Comparison of ENCODE assay signal across 8 mouse cellular contexts in the genomic region with DNA sequence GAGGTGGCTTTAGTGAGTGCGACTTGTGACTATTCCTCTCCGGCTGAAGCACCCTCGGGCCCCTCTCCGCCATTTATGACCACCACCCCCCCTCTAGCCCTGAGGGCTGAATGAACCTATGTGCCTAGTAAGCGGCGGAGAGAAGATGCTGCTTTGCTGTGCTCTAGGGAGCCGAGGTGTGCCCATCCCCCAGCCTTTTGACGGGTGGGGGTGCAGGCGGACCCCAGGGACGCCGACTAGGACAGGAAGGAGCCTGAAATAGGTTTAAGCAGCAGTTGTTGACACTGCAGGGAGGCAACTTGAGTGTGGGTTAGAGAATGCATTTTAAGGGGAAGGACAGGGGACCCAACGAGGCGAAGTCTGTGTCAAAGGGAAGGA. TPM values are rescaled to one million over a fixed set of nuclear protein-coding genes. Genes with fewer than 3 reads are reported as not detected.
DNase-seq lines count a peak whose midpoint lies in the region; ATAC-seq and TF ChIP-seq lines count a peak whose summit lies in the region.

No protein-coding gene starts in this region.

- DNase-seq in kidney, postnatal 0 days (ENCODE audit: low spot score) = no peak
- no peak for DNase-seq in kidney, postnatal 14 days
- no peak for DNase-seq in urinary bladder, postnatal 36 days (ENCODE audit: low spot score in 2 of 2)
- DNase-seq in left cerebral cortex, postnatal 36 days (ENCODE audit: low spot score in 2 of 2) = no peak
- no peak for DNase-seq in embryo, embryonic 10.5 days (ENCODE audit: low spot score)

- WGBS in kidney, postnatal 0 days = 1% methylated on average over 13 of the region's 13 CpGs
- WGBS in hindbrain, embryonic 12.5 days = 1% methylated on average over 13 of the region's 13 CpGs
- 0% methylated on average over 13 of the region's 13 CpGs for WGBS in midbrain, embryonic 12.5 days

- intact Hi-C loops in left cerebral cortex, postnatal 36 days (cut with DNase I) = loop anchor here (5.0 kb wide), 1 partner anchor 150 kb away; a partner anchor contains a TSS

- peak overlapping the region; percentile 42 for H3K4me3 ChIP-seq in kidney, postnatal 0 days (replicated peaks; ENCODE audit: low read depth, low read length)
- peak overlapping the region; percentile 59 for H3K4me3 ChIP-seq in bone marrow macrophage, adult 2 months (ENCODE audit: insufficient read depth, low read length)
- H3K4me3 ChIP-seq in hindbrain, embryonic 12.5 days = peak overlapping the region; percentile 34
- H3K4me3 ChIP-seq in midbrain, embryonic 12.5 days = peak overlapping the region; percentile 39

- H3K27me3 ChIP-seq in kidney, postnatal 0 days (ENCODE audit: insufficient read depth, low read length) = peaks cover 50% of the 10 kb centered on the region
- H3K27me3 ChIP-seq in hindbrain, embryonic 12.5 days = peaks cover 85% of the 10 kb centered on the region
- H3K27me3 ChIP-seq in midbrain, embryonic 12.5 days = peaks cover 87% of the 10 kb centered on the region

- no peak for ATAC-seq in kidney, postnatal 0 days (replicated peaks; ENCODE audit: low FRiP score, low read depth)
- no peak for ATAC-seq in hindbrain, embryonic 12.5 days (ENCODE audit: low FRiP score)
- no peak for ATAC-seq in midbrain, embryonic 12.5 days (ENCODE audit: low FRiP score, low read depth)

- no peaks in the 10 kb centered on the region for H3K36me3 ChIP-seq in kidney, postnatal 0 days (ENCODE audit: insufficient read depth, low read length)
- H3K36me3 ChIP-seq in hindbrain, embryonic 12.5 days = no peaks in the 10 kb centered on the region
- H3K36me3 ChIP-seq in midbrain, embryonic 12.5 days = no peaks in the 10 kb centered on the region

- TF ChIP-seq CTCF in kidney, postnatal 0 days (IDR thresholded peaks at IDR 0.05; ENCODE audit: low read depth) = no peak
- no peak for TF ChIP-seq CTCF in bone marrow macrophage, adult 2 months (IDR thresholded peaks at IDR 0.05; ENCODE audit: low read depth, low read length)

- H3K9ac ChIP-seq in kidney, postnatal 0 days (ENCODE audit: low read depth, low read length) = 0 out of 2 replicates have a peak overlapping the region, but pooled peaks have one; percentile 40
- peak overlapping the region; percentile 44 for H3K9ac ChIP-seq in hindbrain, embryonic 12.5 days
- peak overlapping the region; percentile 40 for H3K9ac ChIP-seq in midbrain, embryonic 12.5 days (replicated peaks)

- H3K9me3 ChIP-seq in kidney, postnatal 0 days (replicated peaks; ENCODE audit: low read length) = no peaks in the 10 kb centered on the region
- H3K9me3 ChIP-seq in hindbrain, embryonic 12.5 days (replicated peaks) = no peaks in the 10 kb centered on the region
- no peaks in the 10 kb centered on the region for H3K9me3 ChIP-seq in midbrain, embryonic 12.5 days

- TF ChIP-seq POLR2A in bone marrow macrophage, adult 2 months (IDR thresholded peaks at IDR 0.05; ENCODE audit: borderline replicate concordance, low read depth, low read length) = no peak

- peaks cover 9% of the 10 kb centered on the region; the same call in 1 of the 2 replicates for H3K4me1 ChIP-seq in kidney, postnatal 0 days (replicated peaks; ENCODE audit: insufficient read depth, low read length)
- H3K4me1 ChIP-seq in bone marrow macrophage, adult 2 months (ENCODE audit: control insufficient read depth, insufficient read depth, low read length) = peaks cover 16% of the 10 kb centered on the region
- H3K4me1 ChIP-seq in hindbrain, embryonic 12.5 days = peaks cover 35% of the 10 kb centered on the region
- H3K4me1 ChIP-seq in midbrain, embryonic 12.5 days = peaks cover 38% of the 10 kb centered on the region

- no peak overlapping the region for H3K27ac ChIP-seq in kidney, postnatal 0 days
- H3K27ac ChIP-seq in bone marrow macrophage, adult 2 months (ENCODE audit: insufficient read depth, low read depth, low read length) = no peak overlapping the region
- no peak overlapping the region for H3K27ac ChIP-seq in hindbrain, embryonic 12.5 days
- no peak overlapping the region for H3K27ac ChIP-seq in midbrain, embryonic 12.5 days (replicated peaks)

- H3K4me2 ChIP-seq in kidney, postnatal 0 days (ENCODE audit: low read length) = peak overlapping the region; percentile 78
- peak overlapping the region; percentile 71 for H3K4me2 ChIP-seq in hindbrain, embryonic 12.5 days (replicated peaks)
- peak overlapping the region; percentile 64 for H3K4me2 ChIP-seq in midbrain, embryonic 12.5 days (replicated peaks)

RNA-seq across cellular contexts. Expression of a gene that starts 3.3 kb away (rescaled TPM):
- 3.3 TPM in 2 replicates for polyA plus RNA-seq in kidney, postnatal 0 days (2015; fragmentation: Nextera tagmentation; extraction: Ambion mirVana)
- polyA plus RNA-seq in bone marrow macrophage, adult 2 months (2012; ENCODE audit: insufficient read depth, insufficient read length, missing spikeins) = 22.3 and 28.2 TPM in 2 replicates
- polyA plus RNA-seq in hindbrain, embryonic 12.5 days (2016; fragmentation: Nextera tagmentation; extraction: Ambion mirVana) = 6.7 and 6.8 TPM in 2 replicates
- polyA plus RNA-seq in midbrain, embryonic 12.5 days (2016; fragmentation: Nextera tagmentation; extraction: Ambion mirVana) = 6.4 and 6.7 TPM in 2 replicates
- 10 to 100 TPM; 40.4 to 45.0 TPM for total RNA-seq in left cerebral cortex, postnatal 36 days (2021)

RNA-seq across cellular contexts. Expression of a gene that starts 29.4 kb away (rescaled TPM):
- polyA plus RNA-seq in kidney, postnatal 0 days (2015; fragmentation: Nextera tagmentation; extraction: Ambion mirVana) = 23.9 and 25.1 TPM in 2 replicates
- polyA plus RNA-seq in bone marrow macrophage, adult 2 months (2012; ENCODE audit: insufficient read depth, insufficient read length, missing spikeins) = 20.4 and 21.3 TPM in 2 replicates
- 26.9 and 29.6 TPM in 2 replicates for polyA plus RNA-seq in hindbrain, embryonic 12.5 days (2016; fragmentation: Nextera tagmentation; extraction: Ambion mirVana)
- polyA plus RNA-seq in midbrain, embryonic 12.5 days (2016; fragmentation: Nextera tagmentation; extraction: Ambion mirVana) = 14.5 and 19.5 TPM in 2 replicates
- 1 to 10 TPM; 1.5 to 2.0 TPM for total RNA-seq in left cerebral cortex, postnatal 36 days (2021)

RNA-seq across cellular contexts. Expression of a gene that starts 35.1 kb away (rescaled TPM):
- 68.9 and 79.2 TPM in 2 replicates for polyA plus RNA-seq in kidney, postnatal 0 days (2015; fragmentation: Nextera tagmentation; extraction: Ambion mirVana)
- 63.4 and 76.0 TPM in 2 replicates for polyA plus RNA-seq in bone marrow macrophage, adult 2 months (2012; ENCODE audit: insufficient read depth, insufficient read length, missing spikeins)
- polyA plus RNA-seq in hindbrain, embryonic 12.5 days (2016; fragmentation: Nextera tagmentation; extraction: Ambion mirVana) = 53.8 and 56.8 TPM in 2 replicates
- 49.0 and 55.2 TPM in 2 replicates for polyA plus RNA-seq in midbrain, embryonic 12.5 days (2016; fragmentation: Nextera tagmentation; extraction: Ambion mirVana)
- 10 to 100 TPM; 58.2 to 73.7 TPM for total RNA-seq in left cerebral cortex, postnatal 36 days (2021)
